Mouse (Mus musculus): ENCODE results near the gene Bmp4.

DNA sequence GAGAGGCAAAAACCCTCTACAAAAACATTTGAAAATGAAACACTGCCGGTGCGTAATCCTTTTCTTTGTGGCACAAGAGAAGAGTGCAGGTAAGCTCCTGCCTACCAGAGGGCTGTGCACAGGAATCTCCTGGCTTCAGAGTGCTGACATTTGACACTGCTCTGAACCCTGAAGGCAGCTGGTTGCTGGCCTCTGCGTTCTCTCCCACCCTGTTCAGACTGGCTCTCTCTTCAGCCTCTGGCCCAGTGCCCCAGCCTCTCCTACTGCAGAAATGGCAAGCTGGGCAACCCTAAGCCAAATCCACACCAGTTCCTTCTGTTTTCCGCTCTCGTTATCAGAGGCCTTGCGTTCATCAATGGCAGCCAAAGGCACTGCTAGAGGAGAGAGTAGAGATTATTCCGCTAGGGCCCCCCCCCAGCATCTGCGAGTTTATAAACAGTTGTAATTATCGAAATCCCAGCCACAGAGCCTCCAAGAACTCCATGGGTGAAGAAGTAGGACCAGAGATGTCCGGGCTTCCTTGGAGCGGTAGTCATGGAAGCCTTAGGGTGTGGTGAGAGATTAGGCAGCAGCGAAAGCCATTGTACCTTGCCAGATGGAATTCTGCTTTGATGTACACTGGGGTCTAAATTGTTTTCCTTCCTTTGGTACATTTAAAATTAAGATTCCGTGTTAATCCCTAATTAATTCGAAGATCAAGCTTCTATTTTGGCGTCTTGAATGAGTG lies 28.1 kb upstream of the Bmp4 start:
- TF ChIP-seq CTCF (conservative IDR thresholded peaks at IDR 0.05; ENCODE audit: low read length), result no peak
- TF ChIP-seq NANOG (IDR thresholded peaks at IDR 0.05; ENCODE audit: borderline replicate concordance, low read length), result no peak

Data from E14TG2a.4 (cell line).